Mouse (Mus musculus): ENCODE data around the gene Gm43518. TPM values are rescaled to one million over a fixed set of nuclear protein-coding genes. Genes with fewer than 3 reads are reported as not detected.

The Gm43518 gene
- total and polyA plus RNA-seq, 3 experiments, result 2.1 to 3.6 TPM; not detected in 1

DNA sequence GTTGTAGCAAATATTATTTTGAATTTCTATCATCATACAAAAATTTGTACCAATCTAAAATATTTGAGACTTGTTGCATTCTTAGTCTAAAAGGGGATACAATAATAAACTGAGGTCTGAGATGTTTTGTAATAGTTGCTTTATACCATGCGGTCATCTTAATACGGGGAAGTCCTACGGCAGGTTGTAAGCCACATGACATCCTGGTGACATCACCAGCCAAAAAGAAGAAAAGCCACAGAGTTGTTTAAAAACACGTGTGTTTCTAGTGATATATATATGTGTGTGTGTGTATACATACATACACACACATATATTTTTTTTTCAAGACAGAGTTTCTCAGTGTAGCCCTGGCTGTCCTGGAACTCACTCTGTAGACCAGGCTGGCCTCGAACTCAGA is 33.7 kb upstream of the Gm43518 start:
- DNase-seq (ENCODE audit: low read depth, low spot score), result no peak
- H3K36me3 ChIP-seq (ENCODE audit: control insufficient read depth in 1 of 2, insufficient read depth in 2 of 2, low read length in 2 of 2), result peaks cover 0 to 17% of the 10 kb centered on the region in 2 experiments; a peak in 2 of 4 replicates

DNA sequence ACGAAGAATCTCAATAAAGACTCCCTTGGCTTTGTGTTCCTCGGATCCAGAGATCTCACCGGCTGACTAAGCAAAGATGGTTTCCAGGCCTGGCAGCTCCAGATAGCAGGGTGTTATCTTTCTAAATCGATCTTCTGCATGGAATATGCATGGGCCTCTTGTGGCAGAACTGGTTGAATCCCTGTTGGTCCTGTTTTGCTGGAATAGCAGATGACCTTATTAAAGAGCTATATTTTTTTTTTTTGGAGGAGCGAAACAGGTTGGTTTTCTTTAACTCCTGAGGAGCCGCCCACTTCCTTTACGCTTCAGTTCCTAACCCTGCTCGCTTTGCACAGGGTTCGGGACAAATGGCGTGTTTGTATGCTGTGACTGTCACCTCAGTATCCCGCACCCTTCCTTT is 30.8 kb upstream of the Gm43518 start:
- Histone ChIP-seq H3K27me3 (ENCODE audit: control insufficient read depth in 1 of 2, insufficient read depth in 2 of 2, low read length in 2 of 2) (no peaks in the 10 kb centered on the region), H3K36me3 (ENCODE audit: control insufficient read depth in 1 of 2, insufficient read depth in 2 of 2, low read length in 2 of 2) (peaks cover 0 to 17% of the 10 kb centered on the region in 2 experiments; a peak in 2 of 4 replicates), H3K4me1 (ENCODE audit: control insufficient read depth in 1 of 2, insufficient read depth in 2 of 2, low read length in 2 of 2) (peaks cover 3 to 21% of the 10 kb centered on the region in 2 experiments; a peak in 3 of 4 replicates), H3K9ac (ENCODE audit: control insufficient read depth, low read depth, low read length, poor library complexity, severe bottlenecking) (no peak overlapping the region), H3K79me2 (ENCODE audit: control insufficient read depth, insufficient read depth, low read length, poor library complexity) (no peaks in the 10 kb centered on the region), H3K9me3 (replicated peaks; ENCODE audit: insufficient read depth, low read length) (no peaks in the 10 kb centered on the region), H3K4me3 (ENCODE audit: control insufficient read depth in 1 of 2, insufficient read depth in 1 of 2, low read depth in 2 of 2, low read length in 2 of 2) (no peak overlapping the region), H3K27ac (ENCODE audit: control insufficient read depth, low read depth, low read length) (no peak overlapping the region)
- DNase-seq (ENCODE audit: low read depth, low spot score), result no peak
- TF ChIP-seq USF1 (IDR thresholded peaks at IDR 0.05; ENCODE audit: low read depth, low read length), result no peak
- no peak for TF ChIP-seq RAD21 (IDR thresholded peaks at IDR 0.05; ENCODE audit: low read depth, low read length)
- no peak for TF ChIP-seq TAL1 (IDR thresholded peaks at IDR 0.05; ENCODE audit: low read length)
- no peak for TF ChIP-seq NRF1 (IDR thresholded peaks at IDR 0.05; ENCODE audit: insufficient read depth, low read depth, low read length, poor library complexity, severe bottlenecking)
- no peak for TF ChIP-seq MAX (IDR thresholded peaks at IDR 0.05; ENCODE audit: low read length)
- no peak for TF ChIP-seq BHLHE40 (IDR thresholded peaks at IDR 0.05; ENCODE audit: borderline replicate concordance, low read depth, low read length)
- no peak for TF ChIP-seq ZMIZ1 (IDR thresholded peaks at IDR 0.05; ENCODE audit: low read depth, low read length)
- TF ChIP-seq MXI1 (IDR thresholded peaks at IDR 0.05; ENCODE audit: low read depth, low read length), result no peak
- TF ChIP-seq ETS1 (IDR thresholded peaks at IDR 0.05; ENCODE audit: low read depth, low read length), result no peak
- TF ChIP-seq MYC (IDR thresholded peaks at IDR 0.05; ENCODE audit: low read depth, low read length), result no peak
- no peak for TF ChIP-seq POLR2AphosphoS2 (IDR thresholded peaks at IDR 0.05; ENCODE audit: low read length)

More for the DNA sequence above, 33.7 kb upstream of the Gm43518 start:
- Histone ChIP-seq H3K9ac (ENCODE audit: control insufficient read depth, low read depth, low read length, poor library complexity, severe bottlenecking) (no peak overlapping the region), H3K9me3 (replicated peaks; ENCODE audit: insufficient read depth, low read length) (no peaks in the 10 kb centered on the region), H3K27me3 (ENCODE audit: control insufficient read depth in 1 of 2, insufficient read depth in 2 of 2, low read length in 2 of 2) (no peaks in the 10 kb centered on the region), H3K27ac (ENCODE audit: control insufficient read depth, low read depth, low read length) (no peak overlapping the region), H3K4me3 (ENCODE audit: control insufficient read depth in 1 of 2, insufficient read depth in 1 of 2, low read depth in 2 of 2, low read length in 2 of 2) (no peak overlapping the region), H3K79me2 (ENCODE audit: control insufficient read depth, insufficient read depth, low read length, poor library complexity) (no peaks in the 10 kb centered on the region), H3K4me1 (ENCODE audit: control insufficient read depth in 1 of 2, insufficient read depth in 2 of 2, low read length in 2 of 2) (peaks cover 4 to 21% of the 10 kb centered on the region in 2 experiments; a peak in 3 of 4 replicates)
- TF ChIP-seq POLR2A (IDR thresholded peaks at IDR 0.05; ENCODE audit: control insufficient read depth in 1 of 2, insufficient read depth in 1 of 2, low read depth in 1 of 2, low read length in 2 of 2, poor library complexity in 1 of 2) (no peak), CHD1 (IDR thresholded peaks at IDR 0.05; ENCODE audit: low read depth, low read length) (no peak), MYB (IDR thresholded peaks at IDR 0.05; ENCODE audit: low read depth, low read length) (no peak), HCFC1 (IDR thresholded peaks at IDR 0.05; ENCODE audit: low read depth, low read length) (no peak), MYC (IDR thresholded peaks at IDR 0.05; ENCODE audit: low read depth, low read length) (no peak), E2F4 (IDR thresholded peaks at IDR 0.05; ENCODE audit: borderline replicate concordance, low read depth, low read length) (no peak), NRF1 (IDR thresholded peaks at IDR 0.05; ENCODE audit: insufficient read depth, low read depth, low read length, poor library complexity, severe bottlenecking) (no peak), UBTF (IDR thresholded peaks at IDR 0.05; ENCODE audit: borderline replicate concordance, insufficient read depth, low read depth, low read length) (no peak), MEF2A (IDR thresholded peaks at IDR 0.05; ENCODE audit: extremely low read depth, insufficient replicate concordance, low read depth, low read length, poor library complexity, severe bottlenecking) (no peak), ZMIZ1 (IDR thresholded peaks at IDR 0.05; ENCODE audit: low read depth, low read length) (no peak), ZC3H11A (IDR thresholded peaks at IDR 0.05; ENCODE audit: low read depth, low read length) (no peak)

Data from MEL (cell line).